Mouse (Mus musculus) neural tube, embryonic 13.5 days (tissue): ENCODE data around the gene Atp9a. TPM values are rescaled to one million over a fixed set of nuclear protein-coding genes. Genes with fewer than 3 reads are reported as not detected.
A peak's percentile ranks its signal among the peaks of the same experiment; 100 is the strongest.

Experiments
- ATAC-seq: fragments of 200-750 bp; cut with Nextera tagmentation; 2 replicates; pipeline ENCODE4 v1.8.0; 2017; ENCODE audit warnings: low read depth, mild to moderate bottlenecking, moderate TSS enrichment, moderate library complexity
- H3K27ac ChIP-seq: fragments of 300-500 bp; sonication (generic); replicated peaks from 2 replicates; pipeline ENCODE4 v1.5.1; 2015; ENCODE audit warnings: moderate library complexity, mild to moderate bottlenecking, inconsistent platforms
- H3K27me3 ChIP-seq: fragments of 300-500 bp; sonication (generic); 2 replicates; pipeline ENCODE4 v1.6.1; 2015; ENCODE audit warnings: mild to moderate bottlenecking, inconsistent platforms
- H3K36me3 ChIP-seq: fragments of 300-500 bp; sonication (generic); 2 replicates; pipeline ENCODE4 v1.6.1; 2015; ENCODE audit warnings: mild to moderate bottlenecking, inconsistent platforms
- H3K4me1 ChIP-seq: fragments of 300-500 bp; sonication (generic); replicated peaks from 2 replicates; pipeline ENCODE4 v1.6.1; 2015; ENCODE audit warnings: inconsistent platforms
- H3K4me2 ChIP-seq: fragments of 300-500 bp; sonication (generic); 2 replicates; pipeline ENCODE4 v1.6.1; 2015; ENCODE audit warnings: inconsistent platforms, mild to moderate bottlenecking, moderate library complexity
- H3K4me3 ChIP-seq: fragments of 300-500 bp; sonication (generic); 2 replicates; pipeline ENCODE4 v1.5.1; 2015; ENCODE audit warnings: mild to moderate bottlenecking, inconsistent platforms
- H3K9ac ChIP-seq: fragments of 300-500 bp; sonication (generic); 2 replicates; pipeline ENCODE4 v1.6.1; 2015; ENCODE audit warnings: moderate library complexity, mild to moderate bottlenecking, inconsistent platforms
- H3K9me3 ChIP-seq: fragments of 300-500 bp; sonication (generic); 2 replicates; pipeline ENCODE4 v1.6.1; 2016; ENCODE audit warnings: inconsistent platforms
- WGBS: fragments of 180-500 bp; shearing (Covaris S2); methylation state at CpG from one replicate; pipeline ENCODE4 v1.1.7; 2015; 5-methylcytosine and 5-hydroxymethylcytosine counted together
- polyA plus RNA-seq: library from polyadenylated mRNA; unstranded; fragments of >200 nt; fragmentation: Nextera tagmentation; extraction: Ambion mirVana; gene quantifications from 2 replicates; pipeline ENCODE4 v1.2.1, GENCODE M21; 2015

The Atp9a gene
- polyA plus RNA-seq, 1 experiment from 2014 or later: 72.6 TPM

DNA sequence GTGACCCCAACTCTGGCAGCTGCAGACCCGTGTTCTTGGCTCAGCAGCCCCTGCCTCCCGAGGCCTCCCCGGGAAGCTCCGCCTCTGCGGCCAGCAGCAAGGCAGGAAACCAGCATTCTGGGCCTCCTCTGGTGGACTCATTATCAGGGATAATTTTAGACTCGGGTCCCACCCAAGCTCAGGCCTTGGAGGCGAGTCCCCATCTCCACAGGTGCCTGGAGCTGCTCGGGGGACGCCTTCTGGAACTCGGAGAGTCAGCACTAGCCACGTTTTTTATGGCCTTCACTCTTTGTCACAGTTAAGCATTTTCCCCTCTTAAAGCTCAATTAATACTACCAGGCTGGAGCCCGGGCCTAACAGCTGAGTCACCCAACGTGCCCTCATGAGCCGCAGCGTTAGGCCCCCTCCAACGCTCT lies 137.5 kb downstream of the Atp9a start:
- Histone ChIP-seq H3K9me3 (no peaks in the 10 kb centered on the region), H3K9ac (no peak overlapping the region), H3K27ac (no peak overlapping the region), H3K4me1 (peaks cover 52% of the 10 kb centered on the region), H3K36me3 (no peaks in the 10 kb centered on the region), H3K4me2 (no peak overlapping the region), H3K4me3 (no peak overlapping the region), H3K27me3 (peaks cover 51% of the 10 kb centered on the region)
- 12% methylated on average over 16 of the region's 16 CpGs for WGBS
- ATAC-seq: no peak

DNA sequence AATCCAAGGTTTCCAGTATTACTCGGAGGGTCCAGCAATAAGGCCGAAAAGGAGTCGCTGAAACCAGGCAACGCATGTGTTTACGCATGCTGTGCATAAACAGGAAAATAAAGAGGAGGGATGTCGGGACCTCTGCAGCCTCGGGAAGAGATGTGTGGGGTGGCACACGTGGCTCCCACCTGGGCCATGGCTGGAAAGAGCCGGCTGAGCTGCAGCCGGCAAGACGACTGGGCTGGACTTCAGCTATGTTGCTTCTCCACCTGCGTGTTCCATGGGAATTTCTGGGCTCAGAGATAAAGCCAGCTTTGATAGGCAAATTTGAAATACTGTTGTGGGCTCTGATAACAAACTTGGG lies 139.8 kb downstream of the Atp9a start:
- 29% methylated on average over 12 of the region's 12 CpGs for WGBS
- Histone ChIP-seq H3K36me3 (no peaks in the 10 kb centered on the region), H3K4me3 (no peak overlapping the region), H3K9ac (no peak overlapping the region; the same call in 1 of the 2 replicates), H3K4me1 (peaks cover 44% of the 10 kb centered on the region), H3K27ac (no peak overlapping the region), H3K9me3 (no peaks in the 10 kb centered on the region), H3K4me2 (peak overlapping the region; percentile 71), H3K27me3 (peaks cover 72% of the 10 kb centered on the region)
- no peak for ATAC-seq

- H3K4me2 ChIP-seq: peak within 1 kb of the TSS; percentile 71
- peak within 1 kb of the TSS; percentile 73 for H3K9ac ChIP-seq
- no peaks in the 10 kb centered on the region for H3K36me3 ChIP-seq
- under 1% methylated on average over 56 of the region's 56 CpGs for WGBS
- H3K4me3 ChIP-seq: peak within 1 kb of the TSS; percentile 48
- H3K4me1 ChIP-seq: peaks cover 44% of the 10 kb centered on the region
- H3K9me3 ChIP-seq: no peaks in the 10 kb centered on the region
- peak; percentile 82 for ATAC-seq
- peaks cover 72% of the 10 kb centered on the region for H3K27me3 ChIP-seq
- peak within 1 kb of the TSS; percentile 79 for H3K27ac ChIP-seq
Observed at GRCm38 (mm10) chr2:168601491-168602386, 140.5 kb downstream of the Atp9a start, which contains the start of gene Nfatc2. Nfatc2 (minus strand) TSS chr2:168601657.

GRCm38 (mm10) chr2:168600750-168601490 lies 141.3 kb downstream of the Atp9a start:
- peak overlapping the region; percentile 48 for H3K4me3 ChIP-seq
- peak overlapping the region; percentile 71 for H3K4me2 ChIP-seq
- H3K27ac ChIP-seq: peak overlapping the region; percentile 79
- H3K27me3 ChIP-seq: peaks cover 67% of the 10 kb centered on the region
- no peaks in the 10 kb centered on the region for H3K36me3 ChIP-seq
- peaks cover 44% of the 10 kb centered on the region for H3K4me1 ChIP-seq
- WGBS: under 1% methylated on average over 32 of the region's 32 CpGs
- no peaks in the 10 kb centered on the region for H3K9me3 ChIP-seq
- H3K9ac ChIP-seq: peak overlapping the region; percentile 73
- peak; percentile 70 for ATAC-seq

GRCm38 (mm10) chr2:168595693-168596092 lies 146.5 kb downstream of the Atp9a start:
- H3K27me3 ChIP-seq: peaks cover 49% of the 10 kb centered on the region
- H3K27ac ChIP-seq: no peak overlapping the region
- H3K36me3 ChIP-seq: no peaks in the 10 kb centered on the region
- H3K4me3 ChIP-seq: no peak overlapping the region
- H3K4me1 ChIP-seq: peaks cover 15% of the 10 kb centered on the region
- WGBS: 86% methylated on average over 7 of the region's 7 CpGs
- no peak overlapping the region for H3K9ac ChIP-seq
- H3K4me2 ChIP-seq: no peak overlapping the region
- no peak for ATAC-seq
- no peaks in the 10 kb centered on the region for H3K9me3 ChIP-seq

DNA sequence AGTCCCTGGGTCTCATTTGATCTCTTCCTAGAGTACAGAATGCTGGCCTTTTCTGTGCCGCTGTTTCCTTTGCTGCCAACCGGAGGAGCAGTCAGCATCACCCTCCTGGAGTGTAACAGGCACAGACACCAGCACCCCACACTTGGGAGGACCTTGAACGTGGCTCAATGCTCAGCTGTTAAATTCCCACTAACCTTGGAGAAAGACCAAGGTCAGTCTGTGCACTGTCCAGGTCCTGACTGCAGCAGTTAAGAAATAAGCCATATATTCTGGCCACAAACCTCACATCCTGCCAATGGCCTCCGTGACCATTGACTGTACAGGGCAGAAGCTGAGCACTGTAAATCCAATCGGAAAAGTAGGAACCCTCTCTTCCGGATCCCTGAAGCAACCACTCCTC lies 148.5 kb downstream of the Atp9a start:
- no peaks in the 10 kb centered on the region for H3K36me3 ChIP-seq
- no peaks in the 10 kb centered on the region for H3K9me3 ChIP-seq
- no peak overlapping the region for H3K4me3 ChIP-seq
- no peak overlapping the region for H3K27ac ChIP-seq
- WGBS: 84% methylated on average over 6 of the region's 6 CpGs
- peaks cover 50% of the 10 kb centered on the region for H3K27me3 ChIP-seq
- no peak for ATAC-seq
- no peak overlapping the region for H3K4me2 ChIP-seq
- H3K9ac ChIP-seq: no peak overlapping the region
- peaks cover 22% of the 10 kb centered on the region for H3K4me1 ChIP-seq

- Histone ChIP-seq H3K27ac (no peak overlapping the region), H3K4me1 (peaks cover 29% of the 10 kb centered on the region), H3K27me3 (peaks cover 50% of the 10 kb centered on the region), H3K9ac (no peak overlapping the region), H3K4me2 (no peak overlapping the region), H3K9me3 (no peaks in the 10 kb centered on the region), H3K4me3 (no peak overlapping the region), H3K36me3 (no peaks in the 10 kb centered on the region)
- WGBS: 89% methylated on average over 5 of the region's 5 CpGs
- no peak for ATAC-seq
Observed at GRCm38 (mm10) chr2:168593004-168593403, 149.2 kb downstream of the Atp9a start.

- Histone ChIP-seq H3K9me3 (no peaks in the 10 kb centered on the region), H3K4me3 (no peak overlapping the region), H3K27ac (no peak overlapping the region), H3K4me2 (no peak overlapping the region), H3K36me3 (no peaks in the 10 kb centered on the region), H3K27me3 (peaks cover 51% of the 10 kb centered on the region), H3K4me1 (peaks cover 32% of the 10 kb centered on the region), H3K9ac (no peak overlapping the region)
- ATAC-seq: no peak
- WGBS: 83% methylated on average over 2 of the region's 2 CpGs
Observed at GRCm38 (mm10) chr2:168591076-168591475, 151.1 kb downstream of the Atp9a start.

GRCm38 (mm10) chr2:168590556-168590955 lies 151.7 kb downstream of the Atp9a start:
- H3K36me3 ChIP-seq: no peaks in the 10 kb centered on the region
- no peak overlapping the region for H3K27ac ChIP-seq
- no peak overlapping the region for H3K9ac ChIP-seq
- H3K4me1 ChIP-seq: peaks cover 32% of the 10 kb centered on the region
- peaks cover 51% of the 10 kb centered on the region for H3K27me3 ChIP-seq
- peak overlapping the region; percentile 32 for H3K4me3 ChIP-seq
- WGBS: 48% methylated on average over 10 of the region's 10 CpGs
- H3K4me2 ChIP-seq: peak overlapping the region; percentile 59
- H3K9me3 ChIP-seq: no peaks in the 10 kb centered on the region
- no peak for ATAC-seq

GRCm38 (mm10) chr2:168590168-168590551 lies 152.0 kb downstream of the Atp9a start:
- H3K4me1 ChIP-seq: peaks cover 32% of the 10 kb centered on the region
- ATAC-seq: no peak
- WGBS: 2% methylated on average over 26 of the region's 38 CpGs
- peak overlapping the region; percentile 59 for H3K4me2 ChIP-seq
- peak overlapping the region; percentile 54 for H3K9ac ChIP-seq
- H3K27me3 ChIP-seq: peaks cover 51% of the 10 kb centered on the region
- no peaks in the 10 kb centered on the region for H3K36me3 ChIP-seq
- peak overlapping the region; percentile 32 for H3K4me3 ChIP-seq
- H3K9me3 ChIP-seq: no peaks in the 10 kb centered on the region
- no peak overlapping the region for H3K27ac ChIP-seq

DNA sequence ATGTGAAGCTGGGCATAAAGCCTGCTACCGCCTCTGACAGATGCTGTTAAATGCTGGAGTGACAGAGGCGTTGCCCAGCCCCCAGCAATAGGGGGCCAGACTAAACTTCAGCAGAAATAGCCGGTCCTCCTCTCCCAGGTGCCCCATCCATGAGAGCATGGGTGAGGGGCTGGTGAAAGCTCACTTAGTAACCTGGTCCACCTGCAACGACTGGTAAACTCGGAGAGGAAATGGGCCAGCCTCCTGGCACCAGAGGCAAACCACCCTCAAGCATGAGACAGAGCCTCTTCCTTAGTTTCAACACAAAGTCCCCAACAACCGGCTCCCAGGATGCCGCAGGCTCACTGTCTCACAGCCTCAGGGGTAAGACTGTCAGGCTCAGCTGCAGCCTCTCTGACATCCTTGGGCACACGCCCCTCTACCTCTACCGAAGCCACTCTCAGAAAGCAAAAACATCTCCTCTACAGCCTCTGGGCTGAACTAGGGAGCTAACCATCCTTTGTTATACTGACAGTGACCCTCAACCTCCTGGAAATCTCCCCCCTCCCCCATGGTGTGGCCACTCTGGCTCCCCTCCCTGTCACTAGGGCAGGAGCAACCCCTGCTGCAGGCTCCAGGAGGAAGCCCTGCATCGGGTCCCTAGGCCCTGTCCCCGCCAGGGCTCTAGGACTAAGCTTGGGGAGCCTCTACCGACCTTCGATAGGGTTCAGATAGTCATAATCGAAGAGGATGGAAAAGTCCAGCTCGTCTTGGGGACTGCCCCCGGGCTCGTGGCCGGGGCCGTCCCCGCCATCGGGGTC lies 152.6 kb downstream of the Atp9a start:
- peak overlapping the region; percentile 59 for H3K4me2 ChIP-seq
- peaks cover 51% of the 10 kb centered on the region for H3K27me3 ChIP-seq
- H3K4me1 ChIP-seq: peaks cover 37% of the 10 kb centered on the region
- peak overlapping the region; percentile 54 for H3K9ac ChIP-seq
- ATAC-seq: 0 out of 2 replicates have a peak, but pooled peaks have one; percentile 32
- no peaks in the 10 kb centered on the region for H3K36me3 ChIP-seq
- no peaks in the 10 kb centered on the region for H3K9me3 ChIP-seq
- WGBS: 7% methylated on average over 21 of the region's 21 CpGs
- no peak overlapping the region for H3K27ac ChIP-seq
- peak overlapping the region; percentile 32 for H3K4me3 ChIP-seq
